Mouse (Mus musculus) limb, embryonic 11.5 days (tissue): ENCODE results near the gene Klk8. TPM values are rescaled to one million over a fixed set of nuclear protein-coding genes. Genes with fewer than 3 reads are reported as not detected.

Source experiments
- ATAC-seq: fragments of 200-750 bp; cut with Nextera tagmentation; 2 replicates; pipeline ENCODE4 v1.8.0; 2017; ENCODE audit warnings: low read depth; ENCODE audit not compliant: insufficient number of reproducible peaks, low FRiP score, low TSS enrichment
- DNase-seq: peaks from one replicate; pipeline ENCODE4 v3.0.0-alpha.2; 2015; ENCODE audit warnings: low spot score
- H3K27ac ChIP-seq: fragments of 300-500 bp; sonication (generic); replicated peaks from 2 replicates; pipeline ENCODE4 v1.5.1; 2014; ENCODE audit warnings: low read depth, mild to moderate bottlenecking, low read length
- H3K27me3 ChIP-seq: fragments of 300-500 bp; sonication (generic); 2 replicates; pipeline ENCODE4 v1.6.1; 2014; ENCODE audit warnings: mild to moderate bottlenecking, low read length, mixed read lengths; ENCODE audit not compliant: control insufficient read depth, insufficient read depth
- H3K36me3 ChIP-seq: fragments of 300-500 bp; sonication (generic); 2 replicates; pipeline ENCODE4 v1.6.1; 2014; ENCODE audit warnings: mild to moderate bottlenecking, low read length, moderate library complexity, mixed read lengths; ENCODE audit not compliant: control insufficient read depth, insufficient read depth
- H3K4me1 ChIP-seq: fragments of 300-500 bp; sonication (generic); 2 replicates; pipeline ENCODE4 v1.6.1; 2014; ENCODE audit warnings: low read length, mixed read lengths; ENCODE audit not compliant: control insufficient read depth, insufficient read depth
- H3K4me2 ChIP-seq: fragments of 300-500 bp; sonication (generic); 2 replicates; pipeline ENCODE4 v1.6.1; 2014; ENCODE audit warnings: low read depth, mild to moderate bottlenecking, moderate library complexity; ENCODE audit not compliant: severe bottlenecking
- H3K4me3 ChIP-seq: fragments of 300-500 bp; sonication (generic); 2 replicates; pipeline ENCODE4 v1.5.1; 2014; ENCODE audit warnings: low read depth, low read length
- H3K9ac ChIP-seq: fragments of 300-500 bp; sonication (generic); 2 replicates; pipeline ENCODE4 v1.6.1; 2014; ENCODE audit warnings: mild to moderate bottlenecking, low read length
- H3K9me3 ChIP-seq: fragments of 300-500 bp; sonication (generic); 2 replicates; pipeline ENCODE4 v1.6.1; 2016; ENCODE audit warnings: low read length; ENCODE audit not compliant: control insufficient read depth
- WGBS: fragments of 180-500 bp; shearing (Covaris S2); extraction: QIAGEN DNeasy Blood & Tissue Kit; methylation state at CpG from one replicate; pipeline ENCODE4 v1.1.7; 2014; 5-methylcytosine and 5-hydroxymethylcytosine counted together
- polyA plus RNA-seq: library from polyadenylated mRNA; unstranded; fragments of >200 nt; fragmentation: Nextera tagmentation; extraction: Ambion mirVana; gene quantifications from 2 replicates; pipeline ENCODE4 v1.2.1, GENCODE M21; 2014

Klk8 gene
- polyA plus RNA-seq, 1 experiment from 2014 or later, result 15.8 TPM

GRCm38 (mm10) chr7:43799876-43800275 is 2.5 kb downstream of the Klk8 start:
- Histone ChIP-seq H3K27me3 (peaks cover 16% of the 10 kb centered on the region), H3K9ac (no peak overlapping the region), H3K4me3 (no peak overlapping the region), H3K27ac (no peak overlapping the region), H3K4me1 (no peaks in the 10 kb centered on the region), H3K36me3 (no peaks in the 10 kb centered on the region), H3K9me3 (no peaks in the 10 kb centered on the region), H3K4me2 (no peak overlapping the region)
- DNase-seq (no peak), ATAC-seq (no peak)
- 70% methylated on average over 7 of the region's 7 CpGs for WGBS

- Histone ChIP-seq H3K9me3 (no peaks in the 10 kb centered on the region), H3K27ac (no peak within 1 kb of the TSS), H3K9ac (no peak within 1 kb of the TSS), H3K4me2 (no peak within 1 kb of the TSS), H3K4me3 (no peak within 1 kb of the TSS), H3K4me1 (no peaks in the 10 kb centered on the region), H3K36me3 (no peaks in the 10 kb centered on the region), H3K27me3 (no peaks in the 10 kb centered on the region)
- DNase-seq (no peak), ATAC-seq (no peak)
- WGBS, result 35% methylated on average over 5 of the region's 5 CpGs
Observed at GRCm38 (mm10) chr7:43810994-43811393, 13.6 kb downstream of the Klk8 start, which contains the start of gene Klk7. TSS of gene Klk7 (plus strand) at chr7:43811294.

GRCm38 (mm10) chr7:43815211-43815610 is 17.8 kb downstream of the Klk8 start:
- ATAC-seq (no peak), DNase-seq (no peak)
- Histone ChIP-seq H3K4me2 (no peak overlapping the region), H3K9me3 (no peaks in the 10 kb centered on the region), H3K4me1 (no peaks in the 10 kb centered on the region), H3K27me3 (no peaks in the 10 kb centered on the region), H3K27ac (no peak overlapping the region), H3K36me3 (no peaks in the 10 kb centered on the region), H3K4me3 (no peak overlapping the region), H3K9ac (no peak overlapping the region)
- WGBS, result 83% methylated on average over 7 of the region's 7 CpGs

GRCm38 (mm10) chr7:43816746-43817145 is 19.4 kb downstream of the Klk8 start:
- H3K9me3 ChIP-seq, result no peaks in the 10 kb centered on the region
- H3K9ac ChIP-seq, result no peak overlapping the region
- ATAC-seq, result no peak
- no peak for DNase-seq
- H3K4me2 ChIP-seq, result no peak overlapping the region
- H3K27ac ChIP-seq, result no peak overlapping the region
- no peaks in the 10 kb centered on the region for H3K27me3 ChIP-seq
- H3K4me3 ChIP-seq, result no peak overlapping the region
- H3K4me1 ChIP-seq, result no peaks in the 10 kb centered on the region
- no peaks in the 10 kb centered on the region for H3K36me3 ChIP-seq

DNA sequence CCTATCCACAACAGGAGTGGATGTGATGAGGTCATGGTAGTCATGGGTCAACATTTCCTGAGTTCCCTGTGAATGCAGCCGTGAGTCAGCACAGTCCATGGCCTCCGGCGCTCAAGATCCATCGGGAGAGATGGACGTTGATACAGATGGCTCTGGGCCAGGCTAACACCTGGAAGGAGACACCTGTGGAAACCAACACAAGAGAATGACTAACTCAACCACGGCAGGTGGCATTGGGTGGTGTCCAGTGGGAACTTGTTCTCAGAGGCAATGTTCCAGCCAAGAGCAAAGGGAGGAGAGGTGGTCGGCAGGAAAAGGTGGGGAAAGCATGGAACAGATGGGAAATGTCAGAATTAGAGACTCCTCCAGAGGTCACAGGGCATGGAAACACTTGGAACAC is 24.2 kb downstream of the Klk8 start:
- WGBS, result 89% methylated on average over 7 of the region's 7 CpGs
- no peaks in the 10 kb centered on the region for H3K36me3 ChIP-seq
- H3K9ac ChIP-seq, result no peak overlapping the region
- H3K27me3 ChIP-seq, result no peaks in the 10 kb centered on the region
- no peak for DNase-seq
- H3K9me3 ChIP-seq, result no peaks in the 10 kb centered on the region
- no peaks in the 10 kb centered on the region for H3K4me1 ChIP-seq
- H3K27ac ChIP-seq, result no peak overlapping the region
- ATAC-seq, result no peak
- no peak overlapping the region for H3K4me3 ChIP-seq
- H3K4me2 ChIP-seq, result no peak overlapping the region

DNA sequence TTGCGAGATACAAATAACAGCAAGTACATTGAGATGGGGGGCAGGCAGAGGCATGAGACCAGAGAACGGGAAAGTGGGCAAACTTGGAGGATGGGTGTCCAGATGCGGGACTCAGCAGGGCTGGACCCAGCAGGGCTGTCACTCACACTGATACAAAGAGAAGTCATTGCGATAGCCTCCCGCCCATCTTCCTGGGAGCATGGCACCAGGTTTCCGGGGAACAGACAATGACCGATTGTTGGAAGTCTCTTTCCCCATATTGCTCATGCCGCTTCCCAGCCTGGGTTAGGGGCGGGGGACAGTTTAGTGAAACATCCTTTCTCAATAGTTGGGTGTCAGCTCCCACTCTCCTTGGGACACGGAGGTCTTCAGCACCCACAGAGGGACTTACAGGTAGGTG is 26.8 kb downstream of the Klk8 start, which contains the start of gene Klk6:
Gene Klk6, plus strand, starts transcription at position 301 of the 400 bp plus-strand sequence.
- no peak within 1 kb of the TSS for H3K27ac ChIP-seq
- H3K27me3 ChIP-seq, result no peaks in the 10 kb centered on the region
- ATAC-seq (no peak), DNase-seq (no peak)
- H3K9me3 ChIP-seq, result no peaks in the 10 kb centered on the region
- 89% methylated on average over 10 of the region's 10 CpGs for WGBS
- no peak within 1 kb of the TSS for H3K4me2 ChIP-seq
- no peaks in the 10 kb centered on the region for H3K36me3 ChIP-seq
- H3K4me3 ChIP-seq, result no peak within 1 kb of the TSS
- H3K9ac ChIP-seq, result no peak within 1 kb of the TSS
- no peaks in the 10 kb centered on the region for H3K4me1 ChIP-seq

DNA sequence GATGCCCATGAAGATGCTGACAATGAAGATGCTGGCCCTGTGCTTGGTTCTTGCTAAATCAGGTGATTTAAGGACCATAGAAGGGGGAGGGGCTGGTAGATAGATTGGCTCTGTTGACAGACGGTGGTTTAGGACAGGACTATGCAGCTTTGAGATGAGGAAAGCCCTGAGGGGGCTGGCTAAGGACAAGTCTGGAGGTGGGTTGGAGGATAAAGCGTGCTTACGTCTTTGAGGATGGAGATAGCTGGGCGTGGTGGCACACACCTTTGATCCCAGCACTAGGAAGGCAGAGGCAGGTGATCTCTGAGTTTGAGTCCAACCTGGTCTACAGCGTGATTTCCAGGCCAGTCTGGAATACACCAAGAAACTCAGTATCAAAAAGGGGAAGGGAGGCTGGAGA is 28.7 kb downstream of the Klk8 start:
- H3K4me1 ChIP-seq, result no peaks in the 10 kb centered on the region
- no peak overlapping the region for H3K4me2 ChIP-seq
- no peak overlapping the region for H3K27ac ChIP-seq
- no peaks in the 10 kb centered on the region for H3K36me3 ChIP-seq
- no peak for ATAC-seq
- H3K9ac ChIP-seq, result no peak overlapping the region
- H3K9me3 ChIP-seq, result no peaks in the 10 kb centered on the region
- 80% methylated on average over 5 of the region's 5 CpGs for WGBS
- H3K27me3 ChIP-seq, result no peaks in the 10 kb centered on the region
- H3K4me3 ChIP-seq, result no peak overlapping the region
- DNase-seq, result no peak

DNA sequence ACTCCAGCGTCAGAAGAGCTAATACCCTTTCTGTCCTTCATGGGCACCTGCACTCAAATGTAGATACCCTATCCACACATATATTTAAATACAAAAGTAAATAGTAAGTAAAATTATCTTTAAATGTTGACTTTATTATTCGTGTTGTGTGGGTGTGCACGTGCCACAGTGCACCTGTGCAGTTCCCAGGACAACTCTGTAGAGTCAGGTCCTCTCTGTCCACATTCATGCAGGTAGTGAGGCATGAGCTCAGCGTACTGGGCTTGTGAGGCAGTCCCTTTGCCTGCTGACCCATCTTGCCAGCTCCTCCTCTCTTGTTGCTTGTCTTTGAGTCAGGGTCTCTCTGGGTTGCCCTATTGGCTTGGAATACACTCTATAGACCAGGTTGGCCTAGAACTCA is 30.3 kb downstream of the Klk8 start:
- H3K9ac ChIP-seq, result no peak overlapping the region
- WGBS, result 80% methylated on average over 4 of the region's 4 CpGs

GRCm38 (mm10) chr7:43829006-43829405 is 31.6 kb downstream of the Klk8 start:
- H3K27me3 ChIP-seq, result no peaks in the 10 kb centered on the region
- no peak overlapping the region for H3K9ac ChIP-seq
- no peak overlapping the region for H3K27ac ChIP-seq
- WGBS, result 94% methylated on average over 8 of the region's 8 CpGs
- no peak overlapping the region for H3K4me3 ChIP-seq
- no peaks in the 10 kb centered on the region for H3K9me3 ChIP-seq
- H3K4me2 ChIP-seq, result no peak overlapping the region
- DNase-seq (no peak), ATAC-seq (no peak)
- H3K36me3 ChIP-seq, result no peaks in the 10 kb centered on the region
- no peaks in the 10 kb centered on the region for H3K4me1 ChIP-seq

More for the DNA sequence above, 30.3 kb downstream of the Klk8 start:
- Histone ChIP-seq H3K4me2 (no peak overlapping the region), H3K4me1 (no peaks in the 10 kb centered on the region), H3K27ac (no peak overlapping the region), H3K27me3 (no peaks in the 10 kb centered on the region), H3K9me3 (no peaks in the 10 kb centered on the region), H3K36me3 (no peaks in the 10 kb centered on the region), H3K4me3 (no peak overlapping the region)
- ATAC-seq (no peak), DNase-seq (no peak)
